Mouse (Mus musculus) ovary, postnatal 14 days (tissue): ENCODE results near the gene AC109138.7.

Experiments used
- DNase-seq: peaks from one replicate; pipeline ENCODE4 v3.0.0; 2022; ENCODE audit warnings: low spot score

AC109138.7 gene

DNA sequence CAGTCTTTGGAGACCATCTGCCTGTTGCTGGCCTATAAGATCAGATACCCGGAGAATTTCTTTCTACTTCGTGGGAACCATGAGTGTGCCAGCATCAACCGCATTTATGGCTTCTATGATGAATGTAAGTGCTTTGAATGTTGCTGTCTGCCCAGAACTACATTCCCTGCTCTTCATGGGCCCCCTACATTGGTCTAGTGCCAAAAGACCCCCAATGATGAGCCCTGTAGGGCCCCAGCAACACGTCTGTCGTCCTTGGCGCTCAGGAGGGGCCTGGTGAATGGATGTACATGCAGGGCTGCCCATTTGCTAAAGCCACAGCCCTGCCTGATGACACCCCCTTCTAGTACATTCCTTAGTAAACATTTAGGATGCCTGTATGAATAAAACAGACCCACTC lies 21.0 kb upstream of the AC109138.7 start:
- DNase-seq: no peak

DNA sequence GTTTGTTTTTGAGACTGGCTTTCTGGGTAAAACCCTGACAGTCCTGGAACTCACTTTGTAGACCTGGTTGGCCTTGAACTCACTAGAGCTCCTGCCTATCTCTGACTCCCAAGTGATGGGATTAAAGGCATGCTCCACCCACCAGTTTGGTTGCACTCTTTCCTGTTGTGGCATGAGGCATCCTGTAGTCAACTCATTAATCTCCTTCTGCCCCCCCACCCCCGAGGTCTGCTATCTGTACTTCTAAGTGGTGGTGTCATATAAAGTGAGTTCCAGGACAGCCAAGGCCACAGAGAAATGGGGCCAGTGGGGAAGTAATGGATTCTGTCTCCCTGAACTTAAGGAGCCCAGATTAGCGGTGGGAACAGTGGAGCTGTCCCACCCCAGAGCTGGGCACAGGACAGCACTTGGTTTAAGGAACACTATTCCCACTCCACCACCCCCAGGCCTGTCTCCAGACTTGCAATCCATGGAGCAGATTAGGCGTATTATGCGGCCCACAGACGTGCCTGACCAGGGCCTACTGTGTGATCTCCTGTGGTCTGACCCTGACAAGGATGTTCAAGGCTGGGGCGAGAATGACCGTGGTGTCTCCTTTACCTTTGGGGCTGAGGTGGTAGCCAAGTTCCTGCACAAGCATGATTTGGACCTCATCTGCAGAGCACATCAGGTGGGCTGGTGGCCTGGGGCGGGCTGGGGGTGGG lies 20.0 kb upstream of the AC109138.7 start:
- no peak for DNase-seq

GRCm38 (mm10) chr19:4194776-4195650 lies 19.1 kb upstream of the AC109138.7 start:
- no peak for DNase-seq

DNA sequence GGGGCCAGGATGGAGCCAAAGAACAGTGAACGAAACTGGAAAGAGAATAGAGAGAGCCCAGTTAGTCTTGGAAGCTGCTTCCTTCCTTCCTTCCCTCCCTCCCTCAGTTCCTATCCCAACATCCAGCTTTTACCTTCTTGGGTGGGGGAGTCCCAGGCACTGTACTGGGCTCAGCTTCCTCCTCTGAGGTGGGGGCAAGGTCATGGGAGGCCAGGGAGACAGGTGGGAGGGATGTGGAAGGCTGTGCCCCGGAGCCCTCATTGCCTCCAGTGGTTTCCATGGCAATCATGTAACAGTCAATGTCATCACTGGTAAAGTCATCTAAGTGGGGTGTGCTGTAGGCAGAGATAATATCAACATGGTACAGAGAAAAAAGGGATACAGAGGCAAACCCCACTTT lies 18.1 kb upstream of the AC109138.7 start:
- DNase-seq: no peak

DNA sequence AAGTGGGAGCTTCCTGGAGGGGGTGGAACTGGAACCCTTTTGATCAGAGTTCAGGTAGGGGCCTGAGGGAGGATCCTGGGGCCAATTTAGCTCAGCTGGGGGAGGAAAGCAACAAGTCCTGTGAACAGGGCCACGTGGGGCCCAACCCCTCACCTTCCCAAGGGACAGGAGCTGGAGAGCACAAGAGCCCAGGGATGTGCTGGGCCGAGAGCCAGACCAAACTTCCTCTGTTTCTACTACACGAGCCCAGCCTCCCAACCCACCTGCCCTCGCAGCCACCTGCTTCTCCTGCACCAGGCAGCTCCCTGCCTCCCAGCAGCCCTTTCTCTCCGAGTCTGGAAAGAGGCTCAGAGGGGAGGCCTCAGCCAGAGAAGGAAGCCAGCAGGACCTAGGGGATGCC lies 17.6 kb upstream of the AC109138.7 start:
- DNase-seq: no peak

DNA sequence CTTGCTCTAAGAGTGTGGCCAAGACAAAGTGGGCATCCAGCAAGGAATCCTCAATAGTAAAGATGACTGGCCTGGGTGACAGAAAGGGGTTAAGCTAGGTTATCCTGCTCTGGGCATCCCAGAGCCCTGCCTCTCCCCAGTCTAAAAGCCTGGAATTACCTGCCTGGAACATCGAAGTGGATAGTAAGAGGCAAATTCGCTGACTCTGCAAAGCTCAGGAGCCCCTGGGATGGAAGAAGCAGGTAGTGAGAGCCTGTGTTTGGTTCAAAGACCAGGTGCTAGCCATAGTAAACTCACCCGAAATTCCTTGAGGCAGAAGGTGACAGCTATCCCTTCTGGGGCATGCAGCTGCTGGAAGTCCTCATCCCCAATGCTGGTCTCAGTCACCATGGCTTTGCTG lies 17.0 kb upstream of the AC109138.7 start:
- no peak for DNase-seq

GRCm38 (mm10) chr19:4201291-4201909 lies 12.8 kb upstream of the AC109138.7 start, which contains the start of gene Rad9a:
TSS of gene Rad9a (minus strand) at chr19:4201662.
- DNase-seq: peak; percentile 85

DNA sequence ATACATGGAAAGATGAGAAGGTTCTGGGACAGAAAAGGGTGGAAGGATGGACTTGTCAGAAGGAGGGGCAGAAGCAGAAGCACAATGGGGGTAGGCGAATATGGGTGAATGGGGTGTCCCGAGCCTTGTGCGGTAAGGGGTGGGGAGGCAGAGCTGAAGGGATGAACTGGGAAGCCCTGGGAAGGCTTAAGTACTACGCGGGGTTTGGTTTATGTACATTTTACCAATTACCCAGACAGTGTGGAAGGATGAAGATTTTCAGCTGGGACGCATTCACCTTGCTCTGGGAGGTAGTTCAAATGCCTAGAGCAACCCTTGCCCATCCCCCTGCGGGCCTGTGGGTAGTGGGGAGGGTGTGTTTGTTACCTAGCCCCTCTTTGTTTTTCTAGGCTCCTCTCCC lies 12.0 kb upstream of the AC109138.7 start:
- no peak for DNase-seq

DNA sequence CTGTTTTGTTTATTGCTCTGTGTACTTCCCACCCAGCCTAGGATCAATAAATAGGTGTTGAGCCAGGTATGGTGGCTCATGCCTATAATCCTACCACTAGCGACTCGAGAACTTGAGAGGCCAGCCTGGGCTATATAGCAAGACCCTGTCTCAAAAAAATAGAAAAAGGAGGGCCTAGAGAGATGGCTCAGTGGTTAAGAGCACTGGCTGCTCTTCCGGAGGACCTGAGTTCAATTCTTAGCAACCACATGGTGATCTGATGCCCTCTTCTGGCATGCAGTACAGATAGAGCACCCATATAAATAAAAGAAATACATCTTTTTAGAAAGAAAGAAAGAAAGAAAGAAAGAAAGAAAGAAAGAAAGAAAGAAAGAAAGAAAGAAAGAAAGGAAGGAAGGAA lies 11.0 kb upstream of the AC109138.7 start:
- no peak for DNase-seq

- no peak for DNase-seq
These were observed 10.4 kb upstream of the AC109138.7 start for GRCm38 (mm10) chr19:4203604-4204326.

DNA sequence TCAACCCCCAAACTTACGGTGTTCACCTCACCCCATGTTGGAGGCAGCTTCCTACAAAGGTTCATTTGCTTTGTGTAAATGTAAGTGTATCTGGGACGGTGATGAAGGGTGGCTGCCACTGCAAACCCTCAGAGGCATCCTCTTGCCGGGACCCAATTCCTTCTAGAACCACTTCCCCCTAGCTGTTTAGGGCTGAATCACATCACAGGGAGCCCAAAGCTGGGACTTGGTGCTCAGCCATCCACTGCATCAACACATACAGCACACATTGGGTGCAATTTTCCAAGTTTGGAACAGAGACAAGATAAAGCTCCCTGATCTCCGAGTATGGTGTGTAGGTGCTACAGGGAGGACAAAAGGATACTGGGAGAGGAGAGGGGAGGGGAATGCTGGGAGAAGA lies 9.3 kb upstream of the AC109138.7 start:
- no peak for DNase-seq

DNA sequence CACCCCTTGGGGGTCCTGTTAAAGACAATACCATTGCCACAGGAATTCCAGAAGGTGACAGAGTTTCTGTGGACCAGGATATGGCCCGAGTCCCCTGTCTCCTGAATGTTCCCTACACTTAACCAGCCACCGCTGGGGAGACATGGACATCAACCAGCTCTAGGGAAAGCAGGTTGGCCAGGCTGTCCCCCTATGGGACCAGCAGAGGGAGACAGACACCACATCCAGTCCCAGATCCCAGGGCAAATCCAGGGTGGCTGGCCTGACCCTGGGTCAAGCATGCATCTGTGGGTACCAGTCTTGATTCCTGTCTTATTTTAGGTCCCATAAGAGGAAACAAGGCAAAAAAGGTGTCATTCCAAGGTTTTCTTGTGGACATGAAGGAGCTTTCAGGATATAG lies 7.2 kb upstream of the AC109138.7 start:
- DNase-seq: peak; percentile 66

- DNase-seq: no peak
These were observed 5.6 kb upstream of the AC109138.7 start for GRCm38 (mm10) chr19:4208563-4208962.

GRCm38 (mm10) chr19:4211891-4212588 lies 2.1 kb upstream of the AC109138.7 start:
- DNase-seq: no peak

- no peak for DNase-seq
These were observed 608 bp upstream of the AC109138.7 start for GRCm38 (mm10) chr19:4213524-4213974.

- DNase-seq: no peak
These were observed 754 bp downstream of the AC109138.7 start for GRCm38 (mm10) chr19:4214771-4215450.

GRCm38 (mm10) chr19:4215451-4215840 lies 1.3 kb downstream of the AC109138.7 start:
- no peak for DNase-seq

DNA sequence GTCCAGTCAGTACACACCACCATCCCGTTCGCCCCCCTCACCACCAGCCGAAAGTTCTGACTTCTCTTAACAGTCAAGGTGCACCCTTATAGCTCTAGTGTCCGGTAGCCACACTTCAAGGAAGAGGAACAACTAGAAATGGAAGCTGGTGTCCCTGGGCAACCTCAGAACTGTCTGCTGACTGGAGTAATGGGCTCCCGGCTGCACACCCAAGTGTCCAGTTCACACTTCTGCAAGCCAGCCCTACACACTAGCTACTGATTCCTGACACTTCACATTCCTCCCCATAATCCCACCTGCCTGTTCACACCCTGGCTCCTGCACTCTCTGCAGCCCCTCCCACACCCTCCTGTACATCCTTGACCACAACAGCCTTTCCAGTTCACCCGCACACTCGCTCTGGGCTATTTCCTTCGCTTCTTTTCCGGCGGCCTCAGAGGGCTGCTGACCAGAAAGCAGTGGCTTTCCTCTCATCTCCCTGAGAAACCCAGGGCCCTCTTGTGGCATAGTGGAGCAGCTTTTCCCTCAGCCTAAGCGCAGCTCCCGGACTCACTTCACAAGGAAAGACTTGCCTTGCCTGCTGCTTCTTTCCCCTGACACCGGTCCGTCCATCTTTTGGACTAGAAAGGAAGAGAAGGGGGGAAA lies 2.0 kb downstream of the AC109138.7 start:
- no peak for DNase-seq

DNA sequence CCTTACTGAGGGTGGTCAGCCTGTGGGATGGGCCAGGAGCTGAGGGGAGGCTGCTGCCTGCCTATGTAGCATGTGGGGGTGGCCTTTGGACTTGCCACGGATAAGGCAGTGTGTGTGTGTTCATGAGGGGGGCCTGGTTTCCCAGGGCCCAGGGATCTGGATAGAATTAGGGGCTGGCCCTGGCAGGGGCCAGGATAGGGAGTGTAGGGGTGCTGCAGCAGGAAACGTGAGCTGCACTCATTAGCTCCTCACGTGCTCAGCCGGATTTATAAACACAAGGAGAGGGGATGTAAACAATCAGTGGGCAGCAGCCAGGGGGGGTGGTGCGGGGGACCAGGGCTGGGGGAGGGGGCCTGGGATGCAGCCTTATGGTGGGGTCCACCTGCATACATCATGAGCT lies 3.0 kb downstream of the AC109138.7 start:
- no peak for DNase-seq

GRCm38 (mm10) chr19:4217855-4218254 lies 3.7 kb downstream of the AC109138.7 start:
- no peak for DNase-seq
